Mouse (Mus musculus): ENCODE results near the gene Pdxk. TPM values are rescaled to one million over a fixed set of nuclear protein-coding genes. Genes with fewer than 3 reads are reported as not detected.
A peak's percentile ranks its signal among the peaks of the same experiment; 100 is the strongest.

Gene Pdxk
- polyA plus RNA-seq, 1 experiment, result 13.7 TPM

GRCm38 (mm10) chr10:78411851-78412250, 52.9 kb downstream of the Pdxk start:
- Histone ChIP-seq H3K4me3 (ENCODE audit: low read depth, low read length) (peak overlapping the region; percentile 75), H3K9ac (ENCODE audit: low read depth, poor library complexity, severe bottlenecking) (peak overlapping the region; percentile 58), H3K27me3 (ENCODE audit: control insufficient read depth, insufficient read depth, low read length, poor library complexity, severe bottlenecking) (no peaks in the 10 kb centered on the region), H3K9me3 (replicated peaks; ENCODE audit: control insufficient read depth, insufficient read depth, low read length, poor library complexity, severe bottlenecking) (no peaks in the 10 kb centered on the region), H3K27ac (ENCODE audit: insufficient read depth, low read length) (no peak overlapping the region), H3K4me1 (ENCODE audit: control insufficient read depth, insufficient read depth, low read length) (no peaks in the 10 kb centered on the region), H3K36me3 (ENCODE audit: control insufficient read depth, insufficient read depth, low read length, poor library complexity, severe bottlenecking) (peaks cover 18% of the 10 kb centered on the region)
- TF ChIP-seq EP300 (IDR thresholded peaks at IDR 0.05; ENCODE audit: insufficient read depth, low read depth, low read length), result no peak
- no peak for TF ChIP-seq POLR2A (IDR thresholded peaks at IDR 0.05; ENCODE audit: insufficient read depth, low read length)
- no peak for TF ChIP-seq CTCF (IDR thresholded peaks at IDR 0.05; ENCODE audit: low read depth, low read length)

GRCm38 (mm10) chr10:78409035-78409788, 55.6 kb downstream of the Pdxk start:
- Histone ChIP-seq H3K27me3 (ENCODE audit: control insufficient read depth, insufficient read depth, low read length, poor library complexity, severe bottlenecking) (no peaks in the 10 kb centered on the region), H3K27ac (ENCODE audit: insufficient read depth, low read length) (no peak overlapping the region), H3K9ac (ENCODE audit: low read depth, poor library complexity, severe bottlenecking) (no peak overlapping the region), H3K9me3 (replicated peaks; ENCODE audit: control insufficient read depth, insufficient read depth, low read length, poor library complexity, severe bottlenecking) (no peaks in the 10 kb centered on the region), H3K36me3 (ENCODE audit: control insufficient read depth, insufficient read depth, low read length, poor library complexity, severe bottlenecking) (peaks cover 39% of the 10 kb centered on the region), H3K4me3 (ENCODE audit: low read depth, low read length) (no peak overlapping the region), H3K4me1 (ENCODE audit: control insufficient read depth, insufficient read depth, low read length) (no peaks in the 10 kb centered on the region)
- TF ChIP-seq CTCF (IDR thresholded peaks at IDR 0.05; ENCODE audit: low read depth, low read length) (no peak), POLR2A (IDR thresholded peaks at IDR 0.05; ENCODE audit: insufficient read depth, low read length) (no peak), EP300 (IDR thresholded peaks at IDR 0.05; ENCODE audit: insufficient read depth, low read depth, low read length) (no peak)

- Histone ChIP-seq H3K36me3 (ENCODE audit: control insufficient read depth, insufficient read depth, low read length, poor library complexity, severe bottlenecking) (peaks cover 56% of the 10 kb centered on the region), H3K4me1 (ENCODE audit: control insufficient read depth, insufficient read depth, low read length) (no peaks in the 10 kb centered on the region), H3K9ac (ENCODE audit: low read depth, poor library complexity, severe bottlenecking) (no peak overlapping the region), H3K9me3 (replicated peaks; ENCODE audit: control insufficient read depth, insufficient read depth, low read length, poor library complexity, severe bottlenecking) (no peaks in the 10 kb centered on the region), H3K27me3 (ENCODE audit: control insufficient read depth, insufficient read depth, low read length, poor library complexity, severe bottlenecking) (no peaks in the 10 kb centered on the region), H3K4me3 (ENCODE audit: low read depth, low read length) (no peak overlapping the region), H3K27ac (ENCODE audit: insufficient read depth, low read length) (no peak overlapping the region)
- TF ChIP-seq CTCF (IDR thresholded peaks at IDR 0.05; ENCODE audit: low read depth, low read length) (no peak), EP300 (IDR thresholded peaks at IDR 0.05; ENCODE audit: insufficient read depth, low read depth, low read length) (no peak), POLR2A (IDR thresholded peaks at IDR 0.05; ENCODE audit: insufficient read depth, low read length) (no peak)
Observed at GRCm38 (mm10) chr10:78407132-78407531, 57.6 kb downstream of the Pdxk start.

GRCm38 (mm10) chr10:78406152-78406551, 58.6 kb downstream of the Pdxk start:
- H3K4me1 ChIP-seq (ENCODE audit: control insufficient read depth, insufficient read depth, low read length), result no peaks in the 10 kb centered on the region
- no peak overlapping the region for H3K9ac ChIP-seq (ENCODE audit: low read depth, poor library complexity, severe bottlenecking)
- H3K36me3 ChIP-seq (ENCODE audit: control insufficient read depth, insufficient read depth, low read length, poor library complexity, severe bottlenecking), result peaks cover 63% of the 10 kb centered on the region

GRCm38 (mm10) chr10:78402301-78402922, 62.4 kb downstream of the Pdxk start:
- no peak overlapping the region for H3K9ac ChIP-seq (ENCODE audit: low read depth, poor library complexity, severe bottlenecking)
- TF ChIP-seq EP300 (IDR thresholded peaks at IDR 0.05; ENCODE audit: insufficient read depth, low read depth, low read length), result no peak
- no peak for TF ChIP-seq POLR2A (IDR thresholded peaks at IDR 0.05; ENCODE audit: insufficient read depth, low read length)
- TF ChIP-seq CTCF (IDR thresholded peaks at IDR 0.05; ENCODE audit: low read depth, low read length), result no peak
- no peak overlapping the region for H3K27ac ChIP-seq (ENCODE audit: insufficient read depth, low read length)
- H3K4me1 ChIP-seq (ENCODE audit: control insufficient read depth, insufficient read depth, low read length), result no peaks in the 10 kb centered on the region
- H3K9me3 ChIP-seq (replicated peaks; ENCODE audit: control insufficient read depth, insufficient read depth, low read length, poor library complexity, severe bottlenecking), result no peaks in the 10 kb centered on the region
- H3K27me3 ChIP-seq (ENCODE audit: control insufficient read depth, insufficient read depth, low read length, poor library complexity, severe bottlenecking), result no peaks in the 10 kb centered on the region
- peaks cover 47% of the 10 kb centered on the region for H3K36me3 ChIP-seq (ENCODE audit: control insufficient read depth, insufficient read depth, low read length, poor library complexity, severe bottlenecking)
- no peak overlapping the region for H3K4me3 ChIP-seq (ENCODE audit: low read depth, low read length)

More at GRCm38 (mm10) chr10:78406152-78406551, 58.6 kb downstream of the Pdxk start:
- no peak overlapping the region for H3K4me3 ChIP-seq (ENCODE audit: low read depth, low read length)
- no peak overlapping the region for H3K27ac ChIP-seq (ENCODE audit: insufficient read depth, low read length)
- no peaks in the 10 kb centered on the region for H3K27me3 ChIP-seq (ENCODE audit: control insufficient read depth, insufficient read depth, low read length, poor library complexity, severe bottlenecking)
- no peaks in the 10 kb centered on the region for H3K9me3 ChIP-seq (replicated peaks; ENCODE audit: control insufficient read depth, insufficient read depth, low read length, poor library complexity, severe bottlenecking)
- TF ChIP-seq EP300 (IDR thresholded peaks at IDR 0.05; ENCODE audit: insufficient read depth, low read depth, low read length) (no peak), POLR2A (IDR thresholded peaks at IDR 0.05; ENCODE audit: insufficient read depth, low read length) (no peak), CTCF (IDR thresholded peaks at IDR 0.05; ENCODE audit: low read depth, low read length) (no peak)

GRCm38 (mm10) chr10:78401127-78401526, 63.6 kb downstream of the Pdxk start:
- Histone ChIP-seq H3K27ac (ENCODE audit: insufficient read depth, low read length) (no peak overlapping the region), H3K27me3 (ENCODE audit: control insufficient read depth, insufficient read depth, low read length, poor library complexity, severe bottlenecking) (no peaks in the 10 kb centered on the region), H3K4me3 (ENCODE audit: low read depth, low read length) (no peak overlapping the region), H3K36me3 (ENCODE audit: control insufficient read depth, insufficient read depth, low read length, poor library complexity, severe bottlenecking) (peaks cover 41% of the 10 kb centered on the region), H3K4me1 (ENCODE audit: control insufficient read depth, insufficient read depth, low read length) (no peaks in the 10 kb centered on the region), H3K9me3 (replicated peaks; ENCODE audit: control insufficient read depth, insufficient read depth, low read length, poor library complexity, severe bottlenecking) (no peaks in the 10 kb centered on the region), H3K9ac (ENCODE audit: low read depth, poor library complexity, severe bottlenecking) (no peak overlapping the region)
- TF ChIP-seq CTCF (IDR thresholded peaks at IDR 0.05; ENCODE audit: low read depth, low read length) (no peak), POLR2A (IDR thresholded peaks at IDR 0.05; ENCODE audit: insufficient read depth, low read length) (no peak), EP300 (IDR thresholded peaks at IDR 0.05; ENCODE audit: insufficient read depth, low read depth, low read length) (no peak)
